Mouse (Mus musculus): Measurements from ENCODE around the gene C4bp. TPM values are rescaled to one million over a fixed set of nuclear protein-coding genes. Genes with fewer than 3 reads are reported as not detected.
"Not testable (repeated sequence)": the region's sequence is repeated elsewhere in the genome, so short reads cannot be mapped to it uniquely, and the experiment has no call there.

Gene C4bp
- 2.7 TPM for polyA plus RNA-seq (2021)

DNA sequence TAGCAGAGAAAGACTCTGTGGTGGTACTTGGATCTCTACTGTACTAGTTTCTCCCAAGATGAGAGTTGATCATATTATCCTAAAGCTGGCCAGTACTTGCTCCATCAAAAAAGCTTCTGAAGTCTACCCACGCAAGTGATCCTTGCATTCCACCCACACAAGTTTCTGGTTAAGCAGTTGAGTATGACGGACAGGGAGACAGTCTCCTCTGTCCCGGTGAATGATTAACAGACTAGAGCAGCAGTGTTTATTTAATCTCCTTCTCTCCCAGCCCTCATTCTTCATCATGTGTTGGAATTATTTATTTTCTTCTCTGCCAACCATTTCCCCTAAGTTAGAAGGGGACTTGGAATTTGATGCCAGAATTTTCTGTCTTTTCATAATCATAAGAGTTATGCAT is at the start of gene C4bp:
C4bp (minus strand) TSS at position 179 of the 400 bp plus-strand sequence.
- in situ Hi-C loops (cut with MboI; ENCODE audit: low pct_unique_long_range_greater_than_20kb), result no loop called here
- ATAC-seq (peak; percentile 69), DNase-seq (ENCODE audit: low read depth, low spot score) (peak; percentile 44)
- no peaks in the 10 kb centered on the region for H3K27me3 ChIP-seq
- ChIA-PET POLR2A (no interaction called here), CTCF (no interaction called here)
- TF ChIP-seq CTCF (IDR thresholded peaks at IDR 0.05), result no peak

DNA sequence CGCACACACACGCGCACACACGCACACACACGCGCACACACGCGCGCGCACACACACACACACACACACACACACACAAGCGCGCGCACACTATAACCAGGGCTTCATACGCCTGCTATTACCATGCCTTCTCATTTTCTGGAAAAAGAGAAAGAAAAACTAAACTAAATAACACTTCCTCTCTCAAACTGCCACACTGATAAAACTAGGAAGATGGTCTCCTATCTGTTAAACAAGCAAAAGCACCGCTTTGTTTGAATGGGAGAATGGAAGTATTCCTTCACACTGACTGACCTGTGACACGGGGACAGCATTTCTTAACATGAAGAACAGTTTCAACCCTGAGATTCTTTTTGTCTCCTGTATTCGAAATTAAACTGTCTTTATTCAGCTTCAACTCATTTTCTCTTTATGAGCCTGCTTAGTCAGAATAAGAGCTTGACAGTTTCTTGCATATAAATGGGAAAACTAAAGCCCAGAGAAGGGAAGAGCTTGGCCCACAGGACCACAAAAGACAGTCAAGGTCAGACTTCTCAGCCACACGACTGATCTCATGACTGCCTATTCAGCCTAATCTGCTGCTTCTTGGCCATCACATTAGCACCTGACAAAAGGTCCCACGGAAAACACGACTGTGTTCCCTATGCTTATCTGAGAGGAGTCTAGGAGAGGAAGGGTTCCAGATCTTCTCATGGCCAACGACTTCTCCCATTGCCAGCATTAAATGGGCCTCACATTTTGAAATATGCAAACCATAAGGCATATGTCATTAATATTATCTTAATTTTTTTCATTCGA is 49.0 kb upstream of the C4bp start:
- ChIA-PET POLR2A (no interaction called here), CTCF (interaction anchor here (1.0 to 1.5 kb wide), 2 partner anchors 64 to 73 kb away, joined by 3 to 7 read pairs; no protein-coding TSS in a partner anchor)
- in situ Hi-C loops (cut with MboI; ENCODE audit: low pct_unique_long_range_greater_than_20kb), result no loop called here

DNA sequence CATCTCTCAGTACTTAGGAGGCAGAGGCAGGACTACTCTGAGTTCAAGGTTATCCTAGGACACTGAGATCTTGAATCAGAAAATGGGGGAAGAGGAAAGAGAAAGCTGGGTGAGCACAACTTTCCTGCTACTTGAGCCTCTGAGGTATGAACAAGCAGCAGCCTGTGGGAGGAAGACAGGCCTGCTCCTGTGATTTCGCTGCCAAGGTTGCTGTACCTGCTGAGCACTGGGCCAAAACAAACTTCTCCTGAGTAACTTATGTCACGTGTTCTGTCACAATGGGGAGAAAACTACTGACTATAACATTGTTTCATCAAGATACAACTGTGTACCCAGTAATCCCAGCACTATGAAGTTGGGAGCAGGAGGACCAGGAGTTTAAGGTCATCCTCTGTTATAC is 42.2 kb upstream of the C4bp start:
- ChIA-PET POLR2A (no interaction called here), CTCF (no interaction called here)
- ATAC-seq, result no peak
- in situ Hi-C loops (cut with MboI; ENCODE audit: low pct_unique_long_range_greater_than_20kb), result loop anchor here (5.0 kb wide), 1 partner anchor 79 kb away; no protein-coding TSS in a partner anchor
- no peaks in the 10 kb centered on the region for H3K27me3 ChIP-seq
- TF ChIP-seq CTCF (IDR thresholded peaks at IDR 0.05), result no peak
- no peak for DNase-seq (ENCODE audit: low read depth, low spot score)

More for the DNA sequence above, 49.0 kb upstream of the C4bp start:
- DNase-seq (ENCODE audit: low read depth, low spot score) (no peak), ATAC-seq (no peak)
- TF ChIP-seq CTCF (IDR thresholded peaks at IDR 0.05), result no peak
- no peaks in the 10 kb centered on the region for H3K27me3 ChIP-seq

DNA sequence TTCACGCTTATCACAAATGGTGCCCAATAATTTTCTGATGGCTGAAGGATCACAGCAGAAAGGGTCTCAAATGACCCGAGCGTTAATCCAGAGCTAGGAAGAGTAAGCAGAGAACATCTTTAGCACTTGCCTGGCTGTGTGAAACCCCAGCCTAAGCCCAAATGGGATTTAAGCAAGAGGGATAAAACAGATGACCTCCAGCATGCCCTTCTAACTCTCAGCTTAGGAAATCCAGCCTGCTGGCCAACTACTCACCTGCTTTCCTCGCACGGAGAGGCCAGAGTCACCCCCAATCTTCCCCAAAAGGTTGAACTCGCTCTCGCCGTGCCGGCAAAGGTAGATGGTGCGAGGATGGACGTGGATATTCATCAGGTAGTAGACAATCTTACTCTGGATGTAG is 40.5 kb upstream of the C4bp start:
- in situ Hi-C loops (cut with MboI; ENCODE audit: low pct_unique_long_range_greater_than_20kb), result loop anchor here (5.0 kb wide), 1 partner anchor 80 kb away; no protein-coding TSS in a partner anchor
- TF ChIP-seq CTCF (IDR thresholded peaks at IDR 0.05), result no peak
- H3K27me3 ChIP-seq, result no peaks in the 10 kb centered on the region
- ChIA-PET CTCF (interaction anchor here (1.4 kb wide), 1 partner anchor 14 kb away, joined by 3 read pairs; the partner anchor contains the start of gene Gm29427), POLR2A (no interaction called here)
- no peak for ATAC-seq
- DNase-seq (ENCODE audit: low read depth, low spot score), result no peak

DNA sequence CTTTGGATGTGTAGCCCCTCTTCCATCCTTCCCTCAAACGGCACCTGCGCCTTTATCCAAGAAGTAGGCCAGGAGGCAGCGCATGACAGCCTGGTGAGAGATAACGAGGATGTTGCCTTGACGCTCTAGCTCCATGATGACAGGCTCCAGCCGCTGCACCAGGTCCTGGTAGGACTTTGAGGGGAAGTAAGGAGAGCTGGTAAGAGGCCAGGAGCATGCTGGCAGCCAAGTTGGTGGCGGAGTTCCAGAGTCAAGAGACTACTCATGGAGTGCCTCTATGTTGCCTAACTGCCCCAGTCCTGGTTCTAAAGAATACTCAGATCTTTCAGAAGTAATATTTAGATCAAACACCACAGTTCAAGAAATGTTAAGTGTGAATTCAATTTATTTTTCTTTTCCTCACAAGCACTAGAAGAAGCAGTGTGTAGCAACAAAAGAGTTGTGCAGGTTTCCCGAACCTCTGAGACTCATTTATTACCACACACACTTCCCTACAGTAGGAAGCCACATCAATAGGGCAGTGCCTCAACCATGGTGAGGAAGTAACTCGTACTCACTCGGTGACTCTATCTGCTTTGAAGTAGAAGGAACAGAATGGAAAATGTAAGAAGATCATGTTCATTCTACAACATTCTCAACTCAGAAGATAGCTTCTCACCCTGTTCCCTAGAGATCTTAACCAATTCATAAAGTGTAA is 38.7 kb upstream of the C4bp start:
- ChIA-PET POLR2A (no interaction called here), CTCF (no interaction called here)
- DNase-seq (ENCODE audit: low read depth, low spot score) (no peak), ATAC-seq (no peak)
- TF ChIP-seq CTCF (IDR thresholded peaks at IDR 0.05), result no peak
- in situ Hi-C loops (cut with MboI; ENCODE audit: low pct_unique_long_range_greater_than_20kb), result loop anchor here (5.0 kb wide), 1 partner anchor 82 kb away; no protein-coding TSS in a partner anchor
- no peaks in the 10 kb centered on the region for H3K27me3 ChIP-seq

DNA sequence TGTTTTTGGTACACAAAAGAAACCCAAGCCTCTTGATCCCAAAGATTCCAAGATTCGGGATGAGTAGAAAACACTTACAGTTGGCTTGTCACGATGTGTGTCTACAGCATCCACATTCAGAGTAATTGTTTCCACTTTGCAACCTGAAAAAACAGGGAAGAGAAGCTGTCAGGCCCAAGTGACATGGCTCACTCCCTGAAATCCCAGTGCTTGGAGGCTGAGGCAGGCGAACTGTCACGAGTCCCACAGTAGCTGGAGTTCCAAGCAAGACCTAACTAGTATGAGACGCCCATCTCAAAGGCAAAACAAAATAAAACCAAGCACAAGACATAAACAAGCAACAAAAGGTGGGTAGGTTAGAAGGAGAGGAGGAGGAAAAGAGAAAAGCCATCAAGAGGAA is 37.2 kb upstream of the C4bp start:
- no peak for DNase-seq (ENCODE audit: low read depth, low spot score)
- no peak for TF ChIP-seq CTCF (IDR thresholded peaks at IDR 0.05)
- POLR2A ChIA-PET, result no interaction called here
- no peaks in the 10 kb centered on the region for H3K27me3 ChIP-seq
- in situ Hi-C loops (cut with MboI; ENCODE audit: low pct_unique_long_range_greater_than_20kb), result no loop called here
- CTCF ChIA-PET, result interaction anchor here (0.8 kb wide), 2 partner anchors 15 to 46 kb away, joined by 3 read pairs; no protein-coding TSS in a partner anchor
- ATAC-seq, result no peak

DNA sequence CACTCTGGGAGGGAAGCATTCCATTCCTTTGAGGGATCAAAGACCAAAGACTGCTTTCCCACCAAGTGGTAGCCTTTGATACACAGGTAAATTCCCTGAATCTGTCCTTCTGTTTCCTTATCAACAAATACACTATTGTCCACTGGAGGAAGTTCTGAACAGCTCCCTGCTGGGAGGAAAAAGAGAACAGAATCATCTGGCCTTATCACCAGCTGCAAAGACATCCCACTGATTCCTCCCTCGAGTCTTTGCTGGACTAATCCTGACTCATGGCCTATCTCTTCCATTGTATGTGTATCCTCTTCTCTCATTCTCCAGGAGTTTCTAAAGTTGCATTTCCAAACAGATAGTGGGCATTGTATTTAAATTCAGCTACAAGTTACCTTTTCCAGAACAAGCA is 22.5 kb upstream of the C4bp start:
- DNase-seq (ENCODE audit: low read depth, low spot score) (no peak), ATAC-seq (no peak)
- in situ Hi-C loops (cut with MboI; ENCODE audit: low pct_unique_long_range_greater_than_20kb), result no loop called here
- CTCF ChIA-PET, result interaction anchor here (1.2 to 1.5 kb wide), 2 partner anchors 10 to 18 kb away, joined by 3 read pairs; no protein-coding TSS in a partner anchor
- POLR2A ChIA-PET, result no interaction called here
- no peaks in the 10 kb centered on the region for H3K27me3 ChIP-seq
- TF ChIP-seq CTCF (IDR thresholded peaks at IDR 0.05), result no peak

DNA sequence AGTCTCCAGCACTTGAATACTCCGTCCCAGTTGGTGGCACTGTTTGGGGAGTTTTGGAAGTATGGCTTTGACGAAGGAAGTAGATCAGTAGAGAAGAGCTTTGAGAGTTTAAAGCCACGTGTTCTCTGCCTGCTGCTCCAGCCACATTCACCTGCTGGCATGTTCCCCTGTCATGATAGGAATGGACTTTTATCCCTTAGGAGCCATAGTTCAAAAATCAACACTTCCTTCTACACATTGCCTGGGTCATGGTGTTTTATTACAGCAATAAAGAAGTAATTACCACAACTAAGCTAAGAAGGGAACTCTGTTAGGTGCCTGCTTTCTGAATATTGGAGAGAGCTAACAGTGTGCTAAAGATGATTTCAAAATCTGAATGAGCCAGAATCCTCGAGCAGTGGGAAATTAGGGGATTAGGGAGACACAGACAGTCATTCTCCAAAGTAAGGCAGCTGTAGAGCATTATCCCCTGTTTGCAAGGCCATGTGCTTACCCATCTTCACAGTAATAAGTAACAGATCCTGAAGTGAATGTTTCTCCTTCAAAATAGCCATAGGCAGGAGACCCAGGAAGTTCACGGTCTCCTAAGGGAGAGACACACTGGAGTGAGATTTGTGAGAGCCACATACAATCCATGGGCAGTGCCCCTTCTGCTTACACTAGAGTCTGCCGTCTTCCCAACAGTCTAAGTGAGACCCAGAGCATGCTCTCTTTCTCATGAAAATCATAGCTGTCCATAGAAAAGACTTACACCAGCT is 20.4 kb upstream of the C4bp start:
- in situ Hi-C loops (cut with MboI; ENCODE audit: low pct_unique_long_range_greater_than_20kb), result no loop called here
- no peak for DNase-seq (ENCODE audit: low read depth, low spot score)
- no peak for TF ChIP-seq CTCF (IDR thresholded peaks at IDR 0.05)
- H3K27me3 ChIP-seq, result no peaks in the 10 kb centered on the region
- no peak for ATAC-seq
- ChIA-PET CTCF (interaction anchor here (0.9 to 2.1 kb wide), 3 partner anchors 8 to 66 kb away, joined by 3 to 6 read pairs (median 3); no protein-coding TSS in a partner anchor), POLR2A (no interaction called here)

DNA sequence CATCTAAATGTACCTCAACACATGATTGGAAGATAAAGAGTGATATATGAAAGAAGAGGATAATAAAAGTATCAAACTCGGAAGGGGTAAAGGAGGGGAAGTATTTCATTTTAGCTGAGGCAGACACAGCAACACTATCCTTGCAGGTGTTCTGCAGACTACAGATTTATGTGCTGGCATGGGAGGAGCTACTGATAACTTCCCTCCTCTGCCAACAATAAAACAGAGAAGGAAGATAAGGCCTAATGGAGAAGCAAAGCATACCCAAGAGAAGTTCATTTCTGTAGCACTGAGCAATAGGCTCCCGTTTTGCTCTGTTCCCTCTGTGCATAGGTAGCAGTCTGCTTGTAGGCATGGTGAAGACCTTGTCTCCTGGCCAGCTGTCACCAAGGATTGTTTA is 19.6 kb upstream of the C4bp start:
- ATAC-seq (no peak), DNase-seq (ENCODE audit: low read depth, low spot score) (no peak)
- CTCF ChIA-PET, result no interaction called here
- POLR2A ChIA-PET, result no interaction called here
- in situ Hi-C loops (cut with MboI; ENCODE audit: low pct_unique_long_range_greater_than_20kb), result no loop called here
- no peaks in the 10 kb centered on the region for H3K27me3 ChIP-seq
- TF ChIP-seq CTCF (IDR thresholded peaks at IDR 0.05), result no peak

DNA sequence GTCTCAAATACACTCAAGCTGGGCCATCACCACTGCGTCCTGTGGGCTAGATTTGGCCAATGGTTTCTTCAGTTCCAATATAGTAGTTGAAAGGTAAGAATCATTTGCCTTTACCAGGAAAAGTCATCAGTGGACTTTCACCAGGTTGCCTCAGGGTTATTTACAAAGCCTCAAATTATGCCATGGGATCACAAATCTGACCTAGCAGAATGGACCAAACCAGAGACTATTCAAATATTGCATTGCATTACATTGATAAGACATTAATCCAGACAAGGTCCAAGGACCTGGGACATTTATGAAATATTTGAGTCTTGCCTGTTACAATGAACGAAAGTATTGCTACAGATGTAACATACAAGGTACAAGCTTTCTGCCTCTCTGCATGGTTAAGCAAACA is 17.1 kb upstream of the C4bp start:
- in situ Hi-C loops (cut with MboI; ENCODE audit: low pct_unique_long_range_greater_than_20kb), result no loop called here
- no peaks in the 10 kb centered on the region for H3K27me3 ChIP-seq
- ChIA-PET CTCF (interaction anchor here (1.5 kb wide), 1 partner anchor 38 kb away, joined by 3 read pairs; no protein-coding TSS in a partner anchor), POLR2A (no interaction called here)
- no peak for ATAC-seq
- no peak for DNase-seq (ENCODE audit: low read depth, low spot score)
- TF ChIP-seq CTCF (IDR thresholded peaks at IDR 0.05), result no peak

DNA sequence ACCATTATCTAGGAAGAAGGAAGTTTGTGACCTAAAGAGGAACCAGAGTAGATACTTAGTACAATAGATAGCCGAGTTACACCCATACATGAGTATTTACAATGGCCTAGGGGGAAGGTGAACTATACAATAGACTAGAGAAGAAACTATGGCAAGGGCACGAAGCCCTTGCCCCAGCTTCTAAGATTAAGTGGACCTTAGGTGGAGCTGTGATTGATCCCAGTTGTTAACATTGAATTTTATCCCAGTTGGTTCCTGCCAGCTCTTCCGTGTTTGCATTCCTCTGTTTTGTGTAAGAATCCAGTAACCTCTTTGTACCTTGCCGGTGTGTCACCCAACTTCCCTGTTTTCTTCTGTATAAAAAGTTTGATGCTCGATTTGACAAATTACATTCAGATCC is 2.1 kb upstream of the C4bp start:
- H3K27me3 ChIP-seq; POLR2A ChIA-PET; DNase-seq (ENCODE audit: low read depth, low spot score); in situ Hi-C loops (cut with MboI; ENCODE audit: low pct_unique_long_range_greater_than_20kb); ATAC-seq; CTCF ChIA-PET: not testable (repeated sequence)

DNA sequence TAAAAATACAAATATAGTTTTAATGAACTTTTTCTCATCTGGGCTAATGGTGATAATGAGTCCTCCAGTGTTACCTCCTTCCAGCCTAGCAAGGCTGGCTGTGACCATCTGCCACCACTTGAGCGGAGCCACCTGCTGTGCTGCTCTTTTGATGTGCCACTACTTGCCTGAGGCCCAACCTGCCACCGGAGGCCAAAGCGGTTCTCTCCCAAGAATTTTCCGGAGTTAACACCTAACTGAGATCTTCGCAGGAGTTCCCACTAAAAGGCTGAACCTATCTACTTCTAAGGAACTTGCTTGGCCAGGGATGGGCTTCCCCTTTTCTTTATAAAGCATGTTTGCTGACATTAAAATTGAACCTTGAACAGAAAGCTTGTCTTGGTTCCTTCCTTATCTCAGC is 1.8 kb downstream of the C4bp start:
- H3K27me3 ChIP-seq; ATAC-seq; DNase-seq (ENCODE audit: low read depth, low spot score); CTCF ChIA-PET; POLR2A ChIA-PET; in situ Hi-C loops (cut with MboI; ENCODE audit: low pct_unique_long_range_greater_than_20kb): not testable (repeated sequence)

All from Patski (cell line).